Mouse (Mus musculus) c-Kit-positive CD71-positive TER-119-positive erythroid progenitor cells, embryonic 14.5 days (primary cell): Measurements from ENCODE around the gene Uqcc2.
A peak's percentile ranks its signal among the peaks of the same experiment; 100 is the strongest.

ENCODE experiments used
- DNase-seq: peaks from one replicate; pipeline ENCODE4 v3.0.0-alpha.2; 2013; ENCODE audit warnings: low spot score

Gene Uqcc2

GRCm38 (mm10) chr17:27133551-27134141 is at the start of gene Uqcc2:
Gene Uqcc2 (minus strand): TSS chr17:27133916.
- peak; percentile 95 for DNase-seq

- no peak for DNase-seq
Observed at GRCm38 (mm10) chr17:27182401-27182800, 48.7 kb upstream of the Uqcc2 start.

GRCm38 (mm10) chr17:27181666-27182065 is 48.0 kb upstream of the Uqcc2 start:
- DNase-seq, result no peak

- no peak for DNase-seq
Observed at GRCm38 (mm10) chr17:27179681-27180280, 46.1 kb upstream of the Uqcc2 start.

- DNase-seq, result no peak
Observed at GRCm38 (mm10) chr17:27178427-27179177, 44.9 kb upstream of the Uqcc2 start.

GRCm38 (mm10) chr17:27178019-27178418 is 44.3 kb upstream of the Uqcc2 start:
- no peak for DNase-seq

GRCm38 (mm10) chr17:27176754-27177153 is 43.0 kb upstream of the Uqcc2 start:
- no peak for DNase-seq

GRCm38 (mm10) chr17:27176287-27176686 is 42.6 kb upstream of the Uqcc2 start:
- no peak for DNase-seq

GRCm38 (mm10) chr17:27175196-27175874 is 41.6 kb upstream of the Uqcc2 start:
- DNase-seq, result no peak

- DNase-seq, result no peak
Observed at GRCm38 (mm10) chr17:27173715-27174114, 40.0 kb upstream of the Uqcc2 start.

- DNase-seq, result no peak
Observed at GRCm38 (mm10) chr17:27172459-27172858, 38.7 kb upstream of the Uqcc2 start.

GRCm38 (mm10) chr17:27171121-27171520 is 37.4 kb upstream of the Uqcc2 start:
- no peak for DNase-seq

GRCm38 (mm10) chr17:27169952-27170695 is 36.4 kb upstream of the Uqcc2 start:
- DNase-seq, result no peak

GRCm38 (mm10) chr17:27168569-27168968 is 34.9 kb upstream of the Uqcc2 start:
- no peak for DNase-seq

- DNase-seq, result no peak
Observed at GRCm38 (mm10) chr17:27167545-27167944, 33.8 kb upstream of the Uqcc2 start, which contains the start of gene Ip6k3. Gene Ip6k3 (minus strand): TSS chr17:27167795.

- no peak for DNase-seq
Observed at GRCm38 (mm10) chr17:27166901-27167300, 33.2 kb upstream of the Uqcc2 start.

GRCm38 (mm10) chr17:27165054-27165773 is 31.5 kb upstream of the Uqcc2 start:
- no peak for DNase-seq

GRCm38 (mm10) chr17:27160905-27161304 is 27.2 kb upstream of the Uqcc2 start:
- DNase-seq, result no peak

- DNase-seq, result no peak
Observed at GRCm38 (mm10) chr17:27159169-27159568, 25.5 kb upstream of the Uqcc2 start.

GRCm38 (mm10) chr17:27158439-27158838 is 24.7 kb upstream of the Uqcc2 start:
- no peak for DNase-seq

- no peak for DNase-seq
Observed at GRCm38 (mm10) chr17:27155752-27156151, 22.0 kb upstream of the Uqcc2 start.
